Mouse (Mus musculus): ENCODE measurements around the gene Arid1b.

The Arid1b gene

DNA sequence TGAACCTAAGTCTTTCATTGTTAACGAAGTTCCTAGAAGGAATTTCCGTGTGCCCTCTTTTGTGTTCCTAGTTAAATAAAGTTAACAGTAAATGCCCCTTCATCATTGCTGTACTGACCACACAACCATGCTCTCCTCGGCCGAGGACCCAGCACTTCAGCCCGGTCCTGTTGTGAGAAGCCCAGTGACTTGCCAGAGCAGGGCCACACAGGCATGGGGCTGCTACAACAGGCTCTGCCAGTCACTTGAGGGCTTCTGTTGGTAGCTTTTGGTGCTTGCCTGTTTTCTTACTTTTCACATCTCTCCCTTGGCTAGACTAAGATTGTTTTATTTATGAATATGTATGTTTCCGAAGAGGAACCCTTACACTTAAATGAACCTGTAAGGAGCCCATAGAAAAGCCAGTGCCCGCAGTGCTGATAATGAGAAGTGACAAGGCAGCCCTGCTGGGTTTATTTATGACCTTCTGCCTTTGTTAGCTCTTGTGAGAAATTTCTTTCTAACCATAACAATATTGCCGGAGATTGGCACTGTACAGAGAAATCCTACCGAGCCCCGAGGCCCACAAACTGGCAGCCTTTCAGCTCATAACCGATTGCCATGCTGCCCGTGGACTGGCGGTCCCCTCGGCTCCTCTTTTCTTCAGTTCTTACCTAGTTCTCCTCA, 234.0 kb downstream of the Arid1b start:
- intact Hi-C loops (cut with DNase I) = no loop called here

DNA sequence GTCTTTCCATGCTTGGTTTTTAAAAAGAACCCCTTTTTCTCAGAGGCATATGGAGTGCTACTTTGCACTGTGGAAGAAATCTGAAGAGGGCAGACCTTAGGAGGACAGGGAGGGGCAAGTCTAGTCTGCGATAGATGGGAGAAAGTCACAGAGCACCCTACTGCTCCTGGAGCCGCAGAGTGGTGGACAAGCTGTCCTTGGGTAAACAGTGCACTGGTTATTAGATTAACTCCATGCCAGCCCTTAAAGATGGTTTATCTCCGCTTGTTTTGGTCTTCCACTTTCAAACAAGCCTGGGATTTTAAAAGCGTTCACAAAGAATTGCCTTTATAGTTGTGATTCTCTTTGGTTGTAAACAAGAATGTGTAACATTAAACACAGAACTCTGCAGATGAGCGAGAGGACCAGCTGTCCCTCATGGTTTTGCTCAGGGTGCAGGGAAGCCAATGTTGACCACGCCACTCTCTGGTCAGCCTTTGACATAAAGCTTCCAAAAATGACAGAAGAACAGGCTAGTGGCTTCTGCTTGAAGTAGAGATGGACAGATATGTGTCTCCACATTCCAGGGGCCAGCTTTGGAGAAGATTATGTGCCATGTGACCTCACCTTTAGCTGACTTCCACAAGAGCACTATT, 234.6 kb downstream of the Arid1b start:
- intact Hi-C loops (cut with DNase I) = no loop called here

DNA sequence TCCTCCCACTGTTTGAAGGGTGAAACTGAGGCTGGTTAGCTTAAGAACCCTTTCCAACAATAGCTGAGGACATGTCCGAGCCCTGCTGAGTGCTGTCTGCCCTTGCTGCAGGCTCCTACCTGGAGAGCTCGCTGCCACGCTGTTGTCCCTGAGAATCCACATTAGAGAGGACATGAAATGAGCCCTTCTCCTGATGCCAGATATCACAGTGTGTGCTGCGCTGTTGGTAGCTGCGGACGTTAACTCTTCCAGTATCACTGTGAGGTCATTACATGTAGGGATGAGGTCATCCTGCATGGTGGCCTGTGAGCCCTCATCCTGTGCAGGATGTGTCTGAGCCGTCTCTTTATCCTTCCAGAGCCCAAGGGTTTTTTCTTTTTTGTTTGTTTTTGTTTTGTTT, 235.9 kb downstream of the Arid1b start:
- intact Hi-C loops (cut with DNase I) = no loop called here

DNA sequence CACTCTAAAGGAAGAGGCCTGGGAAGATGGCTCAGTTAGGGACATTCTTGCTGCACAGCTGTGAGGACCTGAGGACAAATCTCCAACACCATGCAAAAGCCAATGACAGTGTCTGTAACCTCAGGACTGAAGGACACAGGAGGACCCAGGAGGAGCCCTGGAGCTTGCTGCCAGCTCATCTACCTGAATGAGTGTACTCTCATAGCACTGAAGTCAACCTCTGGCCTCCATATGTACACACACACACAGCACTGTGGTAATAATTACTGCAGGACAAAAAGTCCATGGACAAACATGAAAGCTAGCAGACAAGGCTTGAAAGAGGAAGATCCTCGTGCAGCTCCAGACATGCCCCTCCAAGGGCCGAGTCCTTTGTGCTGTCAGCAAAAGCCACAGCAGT, 238.0 kb downstream of the Arid1b start:
- intact Hi-C loops (cut with DNase I) = no loop called here

DNA sequence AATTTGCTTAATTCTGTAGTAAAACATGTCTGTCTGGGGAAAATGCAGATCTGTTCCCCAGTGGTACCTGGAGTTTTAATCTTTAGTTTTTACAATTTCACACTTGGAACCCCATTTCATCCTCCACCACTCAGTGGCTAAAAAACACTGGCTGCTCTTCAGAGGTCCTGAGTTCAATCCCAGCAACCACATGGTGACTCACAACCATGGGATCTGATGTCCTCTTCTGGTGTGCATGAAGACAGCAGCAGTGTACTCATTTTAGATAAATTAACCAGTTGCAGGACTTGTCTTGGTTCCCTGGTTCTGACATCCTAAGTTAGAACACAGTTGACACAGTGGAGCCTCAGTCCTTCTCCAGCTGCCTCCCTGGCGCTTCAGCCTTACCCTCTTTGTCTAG, 239.9 kb downstream of the Arid1b start:
- intact Hi-C loops (cut with DNase I) = no loop called here

DNA sequence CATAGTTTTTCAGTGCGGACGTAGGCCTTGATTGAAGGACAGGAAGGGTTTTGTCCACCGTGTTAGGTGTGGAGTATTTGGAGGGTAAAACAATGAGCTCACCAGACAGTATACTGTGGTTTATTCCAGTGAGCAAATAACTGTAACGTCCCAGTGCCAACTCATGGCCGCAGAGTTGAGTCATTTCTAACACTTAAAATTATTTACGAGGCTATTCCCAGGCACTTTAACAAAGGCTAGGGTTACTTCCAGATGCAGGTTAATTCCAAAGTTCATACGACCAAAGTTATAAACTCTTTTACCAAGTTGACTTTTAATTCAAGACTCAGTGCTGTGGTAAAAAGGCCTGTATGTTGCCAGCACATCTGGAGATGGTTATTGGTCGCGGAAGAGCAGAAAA, 240.9 kb downstream of the Arid1b start:
- intact Hi-C loops (cut with DNase I) = no loop called here

DNA sequence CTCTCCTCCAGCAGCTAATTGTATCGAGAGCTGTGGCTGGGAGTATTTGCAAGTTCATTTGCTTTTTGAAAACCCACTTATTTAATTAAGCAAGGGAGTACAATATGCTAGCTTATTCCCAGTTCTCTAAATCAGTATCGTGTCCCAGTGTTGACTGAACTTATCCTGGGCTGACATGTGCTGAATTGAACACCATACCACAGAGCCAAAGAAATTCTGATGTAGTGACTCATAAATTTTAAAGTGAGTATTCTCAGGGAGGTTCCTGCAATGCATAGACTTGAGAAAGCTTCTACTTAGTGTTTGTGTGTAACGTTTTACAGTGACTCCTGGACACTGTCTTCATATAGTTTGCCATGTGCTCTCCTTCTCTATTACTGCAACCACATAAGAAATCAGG, 243.6 kb downstream of the Arid1b start:
- intact Hi-C loops (cut with DNase I) = no loop called here

DNA sequence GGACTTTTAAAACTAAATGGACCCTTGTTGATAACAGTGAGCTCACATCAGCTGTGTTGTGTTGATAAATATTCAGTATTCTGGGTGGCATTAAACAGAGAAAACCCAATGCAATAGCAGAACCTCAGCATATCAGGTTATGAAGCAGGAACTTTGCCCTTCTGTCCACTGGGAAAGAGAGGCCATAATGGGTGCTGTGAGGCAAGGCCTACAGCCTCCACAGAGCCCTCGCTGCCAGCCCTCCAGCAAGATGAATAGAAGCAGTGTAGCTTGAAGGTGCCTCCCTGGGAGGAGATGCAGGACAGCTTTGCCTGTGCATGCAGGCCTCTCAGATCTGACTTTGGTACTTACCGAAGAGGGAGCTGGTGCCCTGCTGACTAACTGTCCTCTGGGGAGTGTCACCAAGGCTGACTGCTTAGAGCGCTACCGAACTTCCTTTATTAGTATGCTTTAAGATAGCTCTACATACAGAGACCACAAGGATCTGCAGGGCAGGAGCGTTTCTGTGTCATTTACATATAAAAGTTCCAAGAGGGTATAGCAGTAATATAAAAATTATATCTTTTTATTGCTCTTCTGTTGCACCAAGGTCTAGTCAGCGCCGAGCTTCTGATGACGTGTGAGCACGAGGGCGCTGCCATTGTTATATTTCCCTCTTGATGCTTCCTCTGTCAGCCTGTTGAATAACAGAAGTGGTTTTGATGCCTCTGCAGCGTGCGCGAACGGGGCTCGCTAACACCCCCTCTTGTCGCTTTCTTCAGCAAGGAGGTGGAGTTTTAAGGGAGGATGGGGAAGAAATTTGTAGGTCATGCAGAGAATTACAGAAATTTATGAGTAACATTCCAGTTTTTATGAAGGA, 244.5 kb downstream of the Arid1b start:
- intact Hi-C loops (cut with DNase I) = no loop called here

DNA sequence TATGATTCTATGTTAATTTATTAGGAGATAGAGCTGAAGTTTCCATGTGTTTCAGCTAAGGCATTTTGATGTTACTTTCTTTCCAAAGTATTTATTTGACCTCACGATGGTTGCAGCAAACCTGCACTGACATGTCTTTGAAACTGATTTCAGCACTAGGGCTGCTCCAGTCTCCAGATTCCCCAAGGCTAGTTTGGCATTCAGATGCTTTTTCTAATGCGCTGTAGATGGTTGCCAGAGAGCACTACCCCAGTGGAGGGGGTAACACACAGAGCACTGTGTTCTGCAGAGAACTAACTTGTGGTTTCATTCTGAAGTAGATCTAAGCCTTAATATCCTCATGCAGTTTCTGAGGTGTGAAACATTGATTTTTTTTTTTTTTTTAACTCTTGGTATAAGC, 250.4 kb downstream of the Arid1b start:
- intact Hi-C loops (cut with DNase I) = no loop called here

DNA sequence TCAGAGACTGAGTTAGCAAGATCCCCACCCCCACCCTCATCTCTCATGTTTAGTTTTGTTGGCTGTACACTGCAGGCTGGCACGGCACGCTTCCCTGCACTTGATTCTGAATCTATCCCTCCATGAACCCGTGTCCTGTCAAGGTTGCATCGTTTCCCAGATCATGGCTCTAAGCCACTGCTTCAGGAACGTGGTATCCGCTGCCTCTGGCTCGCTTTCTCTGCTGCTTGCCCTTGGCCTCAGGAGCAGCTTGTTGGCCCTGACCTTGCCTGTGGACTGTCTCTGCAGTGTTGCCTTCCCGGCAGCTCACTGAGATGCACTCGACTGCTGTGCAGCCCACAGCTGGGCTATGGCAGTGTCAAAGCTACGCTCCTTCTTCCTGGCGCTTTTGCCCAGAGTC, 252.6 kb downstream of the Arid1b start:
- intact Hi-C loops (cut with DNase I) = loop anchor here (5.0 kb wide), 1 partner anchor 34 kb away; no protein-coding TSS in a partner anchor

DNA sequence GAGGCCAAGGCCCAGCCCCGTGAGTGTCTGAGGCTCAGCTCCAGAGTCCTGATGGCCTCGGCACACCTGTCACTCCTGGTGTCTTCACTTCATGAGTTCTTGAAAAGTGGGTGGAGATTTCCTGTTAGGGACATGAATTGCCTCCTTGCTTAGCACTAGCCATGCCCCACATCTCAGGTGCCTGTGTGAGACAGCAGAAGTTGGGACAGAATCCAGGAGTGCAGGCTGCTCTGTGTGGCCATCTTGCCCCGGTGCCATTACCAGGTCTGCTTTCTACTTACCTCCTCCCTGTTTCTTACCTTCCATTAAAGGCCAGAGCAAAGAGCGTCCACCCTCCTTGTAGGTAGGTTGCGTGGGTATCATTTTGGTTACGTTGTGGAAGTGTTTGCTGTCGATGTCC, 253.1 kb downstream of the Arid1b start:
- intact Hi-C loops (cut with DNase I) = loop anchor here (5.0 kb wide), 1 partner anchor 35 kb away; no protein-coding TSS in a partner anchor

DNA sequence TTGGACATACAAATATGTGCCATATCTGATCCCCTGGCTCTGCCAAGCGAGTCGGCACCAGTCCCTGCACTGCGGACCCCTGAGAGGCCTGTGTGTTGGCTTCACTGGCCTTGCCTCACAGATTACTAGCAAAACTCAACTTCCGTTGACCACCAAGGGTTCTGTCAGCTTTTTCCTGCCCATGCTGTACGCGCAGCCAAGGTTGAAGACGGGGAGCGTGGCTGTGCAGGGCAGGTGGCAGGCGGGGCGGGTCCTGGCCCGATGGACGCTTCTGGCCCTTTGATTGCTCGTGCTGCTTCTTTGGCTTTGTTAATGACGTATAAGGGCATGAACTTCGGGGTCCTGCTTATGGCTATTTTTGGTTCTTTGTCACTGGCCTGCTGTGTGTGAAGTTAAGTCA, 253.6 kb downstream of the Arid1b start:
- intact Hi-C loops (cut with DNase I) = loop anchor here (5.0 kb wide), 1 partner anchor 35 kb away; no protein-coding TSS in a partner anchor

DNA sequence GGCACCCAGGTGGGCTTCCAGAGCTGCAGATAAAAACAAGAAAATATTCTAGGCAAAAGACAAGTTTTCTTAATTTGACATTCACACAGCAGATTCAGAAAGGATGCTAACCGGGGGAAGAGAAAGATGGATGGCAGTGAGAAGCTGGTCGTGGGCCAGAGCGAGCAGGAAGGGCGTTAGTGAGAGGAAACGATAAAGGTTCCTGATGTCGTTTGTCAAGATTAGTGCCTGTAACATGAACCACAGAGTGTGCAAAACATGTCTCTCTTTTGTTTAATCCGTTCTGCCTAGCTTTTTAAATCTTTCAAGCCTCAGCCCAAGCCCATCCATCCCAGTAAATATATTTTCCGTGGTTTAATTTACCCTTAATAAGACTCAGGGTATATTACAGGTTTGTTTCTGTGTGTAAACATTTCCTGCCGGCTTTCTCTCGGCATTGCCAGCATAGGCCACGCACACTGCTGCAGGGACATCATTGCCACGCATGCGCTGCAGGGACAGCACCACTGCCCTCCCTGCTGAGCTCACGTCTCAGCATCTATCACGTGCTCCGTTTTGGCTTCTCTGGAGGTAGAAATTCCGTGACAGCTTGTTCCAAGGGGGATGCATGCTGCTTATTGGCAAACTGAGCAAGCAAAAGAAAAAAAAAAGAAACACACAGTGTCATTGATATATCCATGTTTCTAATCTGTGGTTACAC, 255.0 kb downstream of the Arid1b start:
- intact Hi-C loops (cut with DNase I) = loop anchor here (5.0 kb wide), 1 partner anchor 37 kb away; no protein-coding TSS in a partner anchor

DNA sequence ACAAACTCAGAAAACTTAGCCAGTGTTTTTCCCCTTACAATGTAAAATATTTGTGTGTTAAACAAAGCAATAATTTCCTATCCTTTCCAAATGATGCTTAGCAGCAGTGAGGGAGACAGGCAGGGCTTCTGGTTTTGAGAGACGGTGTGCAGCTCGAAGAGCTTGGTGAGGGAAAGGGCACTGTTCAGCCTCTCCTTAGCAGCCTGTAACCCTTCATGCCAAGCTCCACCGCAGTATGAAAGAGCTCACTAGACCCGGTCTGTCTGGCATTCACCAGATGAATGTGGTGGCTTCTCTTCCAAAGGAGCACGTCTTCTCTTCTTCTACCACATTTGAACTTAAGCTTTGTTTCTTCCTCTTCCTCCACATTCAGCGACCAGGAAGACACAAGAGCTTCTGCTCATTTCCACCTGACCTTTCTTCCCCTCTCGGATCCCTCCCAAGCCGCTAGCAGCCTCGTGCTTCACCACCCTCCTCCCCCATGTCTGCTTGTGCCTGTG, 255.6 kb downstream of the Arid1b start:
- intact Hi-C loops (cut with DNase I) = loop anchor here (5.0 kb wide), 3 partner anchors 37 to 148 kb away; no protein-coding TSS in a partner anchor

DNA sequence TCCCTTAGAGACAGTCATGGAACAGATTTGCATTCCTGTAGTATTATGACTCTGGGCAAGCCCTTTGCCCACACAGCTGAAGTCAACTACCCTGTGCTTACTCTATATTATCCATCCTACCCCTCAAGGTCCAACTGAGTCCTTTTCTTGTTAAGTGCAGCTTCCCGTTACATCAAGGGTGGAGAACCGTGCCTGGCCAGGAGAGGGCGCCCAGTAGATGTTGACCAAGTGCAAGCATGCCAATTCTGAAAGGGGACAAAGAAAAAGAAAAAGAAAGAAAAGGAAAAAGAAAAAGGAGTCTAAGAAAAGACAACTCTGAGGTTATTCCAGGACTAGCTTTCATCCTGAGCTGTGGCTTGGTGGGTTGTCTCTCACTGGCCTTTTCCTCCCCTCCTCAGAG, 258.3 kb downstream of the Arid1b start:
- intact Hi-C loops (cut with DNase I) = loop anchor here (5.0 kb wide), 2 partner anchors 65 to 145 kb away; no protein-coding TSS in a partner anchor

DNA sequence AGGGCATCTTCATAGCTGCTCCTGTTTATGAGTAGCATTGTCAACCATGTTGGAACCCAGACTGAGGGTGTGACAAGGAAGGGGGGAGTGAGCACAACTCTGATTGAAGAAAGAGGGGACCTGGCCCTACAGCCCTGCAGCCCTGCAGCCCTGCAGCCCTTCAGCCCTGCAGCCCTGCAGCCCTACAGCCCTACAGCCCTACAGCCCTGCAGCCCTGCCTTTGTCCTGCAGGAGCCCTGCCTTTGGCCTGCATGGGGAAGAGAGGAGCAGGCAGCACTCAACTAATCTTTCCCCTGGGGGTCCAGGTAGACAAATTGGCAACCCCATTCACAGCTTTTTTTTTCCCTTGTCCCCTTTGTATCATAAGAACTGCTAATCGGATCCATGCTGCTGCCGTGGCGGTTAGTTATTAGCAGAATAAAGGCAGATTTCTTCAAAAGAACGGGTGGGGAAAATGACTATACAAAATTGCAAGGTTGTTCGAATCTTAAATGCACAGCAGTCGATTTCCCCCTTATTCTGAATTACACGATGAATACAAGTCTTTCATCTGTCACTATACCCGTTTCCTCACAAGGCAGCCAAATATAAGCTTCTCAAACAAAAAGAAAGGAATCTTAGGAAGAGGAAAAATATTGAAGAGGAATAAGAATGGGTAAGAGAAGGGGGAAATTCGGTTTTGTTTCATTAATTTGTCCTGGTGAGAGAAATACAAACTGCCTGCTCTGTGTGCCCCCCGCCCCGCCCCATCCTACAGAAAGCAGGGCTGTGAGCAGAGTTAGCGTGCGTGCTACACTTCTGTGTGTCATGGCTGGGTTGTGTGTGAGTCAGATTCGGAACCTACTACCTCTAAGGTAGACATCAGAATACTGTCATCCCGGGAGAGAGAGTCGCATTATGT, 260.8 kb downstream of the Arid1b start:
- intact Hi-C loops (cut with DNase I) = loop anchor here (5.0 kb wide), 2 partner anchors 62 to 142 kb away; no protein-coding TSS in a partner anchor

DNA sequence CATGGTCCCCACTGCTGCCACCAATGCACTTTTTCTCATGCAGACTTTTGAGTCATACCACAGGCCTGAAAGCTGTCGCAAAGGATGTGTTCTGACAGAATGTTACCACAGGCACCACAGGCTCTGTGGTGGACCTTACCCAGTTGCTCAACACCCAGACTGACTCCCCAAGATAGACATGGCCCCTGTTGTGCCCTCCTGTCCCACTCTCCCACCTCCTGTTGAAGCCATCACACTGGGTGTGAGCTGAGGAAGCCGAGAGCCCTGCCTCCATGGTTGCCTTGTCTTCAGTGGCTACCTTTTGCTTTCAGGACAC, 261.4 kb downstream of the Arid1b start:
- intact Hi-C loops (cut with DNase I) = no loop called here

DNA sequence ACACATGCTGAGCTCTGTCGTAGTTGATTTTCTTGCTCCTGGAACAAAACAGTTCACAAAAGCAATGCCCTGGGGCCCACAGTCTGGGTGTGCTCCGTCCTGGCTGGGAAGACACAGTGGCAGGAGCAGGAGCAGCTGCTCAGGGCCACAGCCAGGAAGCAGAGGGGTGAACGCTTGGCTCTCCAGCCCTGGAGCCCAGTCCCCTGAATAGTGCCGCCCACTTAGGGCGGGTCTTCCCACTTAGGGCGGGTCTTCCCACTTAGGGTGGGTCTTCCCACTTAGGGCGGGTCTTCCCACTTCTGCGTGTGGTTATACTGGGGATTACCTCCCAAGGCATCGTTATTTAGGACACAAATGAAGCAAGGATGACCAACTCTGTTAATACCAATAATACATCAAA, 264.8 kb downstream of the Arid1b start:
- intact Hi-C loops (cut with DNase I) = no loop called here

DNA sequence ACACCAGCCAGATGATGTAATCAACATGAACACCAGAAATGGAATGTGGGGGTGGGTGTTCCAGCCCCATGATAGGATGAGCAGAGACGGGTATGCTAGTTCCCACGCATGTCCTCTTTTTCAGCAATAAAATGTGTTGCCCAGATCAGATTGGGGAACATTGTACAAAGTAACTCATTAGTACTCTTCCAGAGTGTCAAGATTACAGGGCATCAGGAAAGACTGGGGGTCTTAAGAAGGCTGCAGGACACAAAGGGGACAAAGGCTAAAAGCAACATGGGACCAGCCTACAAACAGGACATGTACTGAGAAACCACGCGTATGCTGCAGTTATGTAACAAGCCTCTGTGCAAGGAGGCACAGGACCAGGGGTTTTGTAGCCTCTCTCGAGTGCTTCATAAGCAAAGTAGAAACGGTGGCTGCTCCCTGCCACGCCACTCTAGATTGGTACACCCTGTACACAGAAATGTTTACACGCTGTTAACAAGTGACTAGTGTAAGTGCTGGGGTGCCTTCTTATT, 267.1 kb downstream of the Arid1b start:
- intact Hi-C loops (cut with DNase I) = no loop called here
